In genomic region chr2:156065099-156066041, GRCm38 (mm10) we compare ENCODE assay signal across 7 mouse cellular contexts. TPM values are rescaled to one million over a fixed set of nuclear protein-coding genes. Genes with fewer than 3 reads are reported as not detected.
DNase-seq lines count a peak whose midpoint lies in the region; ATAC-seq lines count a peak whose summit lies in the region.

Spag4 (plus strand) TSS chr2:156065175.

- H3K4me3 ChIP-seq in hindbrain, embryonic 14.5 days (replicated peaks; ENCODE audit: low read length) = peak within 1 kb of the TSS; percentile 64

- H3K4me1 ChIP-seq in hindbrain, embryonic 14.5 days (replicated peaks; ENCODE audit: control insufficient read depth, insufficient read depth, low read length) = peaks cover 9% of the 10 kb centered on the region; the same call in 1 of the 2 replicates

- peaks cover 22% of the 10 kb centered on the region for H3K36me3 ChIP-seq in hindbrain, embryonic 14.5 days (replicated peaks; ENCODE audit: control insufficient read depth, insufficient read depth)

- under 1% methylated on average over 80 of the region's 81 CpGs for WGBS in hindbrain, embryonic 14.5 days

- peak within 1 kb of the TSS; percentile 73 for H3K27ac ChIP-seq in hindbrain, embryonic 14.5 days

- peak; percentile 78 for ATAC-seq in hindbrain, embryonic 14.5 days (ENCODE audit: low FRiP score)

- peak; percentile 74 for DNase-seq in adipocyte (ENCODE audit: low spot score)
- DNase-seq in cerebellum, postnatal 14 days = peak; percentile 74 to 81
- DNase-seq in frontal cortex, postnatal 36 days (ENCODE audit: low spot score in 2 of 2) = peak; percentile 61 to 62
- DNase-seq in hindbrain, embryonic 14.5 days (ENCODE audit: low spot score) = peak; percentile 78
- peak; percentile 61 to 64 for DNase-seq in left cerebral cortex, postnatal 36 days (ENCODE audit: low spot score in 2 of 2)
- peak; percentile 88 for DNase-seq in mesoderm, embryonic 11.5 days (ENCODE audit: low read depth, low spot score)
- DNase-seq in right cerebral cortex, postnatal 14 days = peak; percentile 72

- H3K9ac ChIP-seq in hindbrain, embryonic 14.5 days = peak within 1 kb of the TSS; percentile 79

- no peaks in the 10 kb centered on the region for H3K27me3 ChIP-seq in hindbrain, embryonic 14.5 days (ENCODE audit: control insufficient read depth, insufficient read depth, low read length)

- intact Hi-C loops in left cerebral cortex, postnatal 36 days (cut with DNase I) = no loop called here

- no peaks in the 10 kb centered on the region for H3K9me3 ChIP-seq in hindbrain, embryonic 14.5 days (ENCODE audit: control insufficient read depth, low read length)

- H3K4me2 ChIP-seq in hindbrain, embryonic 14.5 days (replicated peaks) = peak within 1 kb of the TSS; percentile 96

RNA-seq across cellular contexts. Expression of gene Spag4, which starts in this region (rescaled TPM):
- polyA plus RNA-seq in hindbrain, embryonic 14.5 days (2014; fragmentation: Nextera tagmentation; extraction: Ambion mirVana) = 6.3 and 7.9 TPM in 2 replicates
- total RNA-seq in left cerebral cortex, postnatal 36 days (2021) = 1 to 10 TPM; 3.9 to 4.5 TPM

Comparison
In these comparisons a context has a peak if more than half of its experiments do, and no peak if none do; other contexts are left out.
1. Peak in every context shown above with its lines: DNase-seq, ATAC-seq, H3K4me3 ChIP-seq and H3K27ac ChIP-seq.